Mouse (Mus musculus): ENCODE measurements around the gene Akna. TPM values are rescaled to one million over a fixed set of nuclear protein-coding genes. Genes with fewer than 3 reads are reported as not detected.
"Not testable (repeated sequence)": the region's sequence is repeated elsewhere in the genome, so short reads cannot be mapped to it uniquely, and the experiment has no call there.

Gene Akna
- total RNA-seq, 1 experiment from 2014 or later: 70.1 TPM

DNA sequence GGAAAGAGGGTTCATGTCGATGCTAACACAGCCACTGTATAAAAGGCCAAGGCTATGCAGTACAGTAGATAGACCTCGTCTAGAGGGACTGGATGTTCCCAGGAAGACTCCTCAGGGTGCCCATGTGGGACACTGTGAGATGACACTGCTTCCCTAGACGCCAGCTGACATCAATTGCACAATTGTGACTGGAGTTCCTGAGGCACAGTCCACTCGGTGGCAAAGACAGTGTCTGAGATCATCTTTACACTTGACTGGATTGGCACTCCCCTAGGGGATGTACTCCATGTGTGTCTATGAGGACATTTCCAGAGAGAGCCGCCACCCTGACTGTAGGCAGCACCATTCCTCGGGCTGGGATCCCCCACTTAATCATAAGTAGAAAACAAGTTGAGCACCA lies 54.6 kb downstream of the Akna start:
- no peak for ATAC-seq (replicated peaks; ENCODE audit: insufficient number of reproducible peaks, low FRiP score, low TSS enrichment, poor library complexity, severe bottlenecking)

DNA sequence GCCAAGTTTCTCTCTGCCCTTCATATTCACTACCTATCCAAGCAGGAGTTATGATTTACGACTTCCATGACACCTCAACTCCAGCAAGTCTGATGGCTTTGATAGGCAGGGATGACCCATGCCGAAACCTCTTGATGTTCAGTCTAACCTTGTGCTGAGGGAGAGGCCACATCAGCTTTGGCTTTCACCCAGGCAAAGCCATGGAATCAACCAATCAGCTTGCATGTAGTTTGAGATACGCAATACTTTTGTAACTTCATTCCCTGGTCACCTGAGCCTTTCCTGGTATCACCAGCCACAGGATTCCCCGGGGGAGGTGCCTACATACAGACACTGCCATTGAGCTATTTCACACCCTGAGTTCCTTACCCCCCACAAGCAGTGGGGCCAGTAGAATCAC lies 56.5 kb downstream of the Akna start:
- no peak for ATAC-seq (replicated peaks; ENCODE audit: insufficient number of reproducible peaks, low FRiP score, low TSS enrichment, poor library complexity, severe bottlenecking)

DNA sequence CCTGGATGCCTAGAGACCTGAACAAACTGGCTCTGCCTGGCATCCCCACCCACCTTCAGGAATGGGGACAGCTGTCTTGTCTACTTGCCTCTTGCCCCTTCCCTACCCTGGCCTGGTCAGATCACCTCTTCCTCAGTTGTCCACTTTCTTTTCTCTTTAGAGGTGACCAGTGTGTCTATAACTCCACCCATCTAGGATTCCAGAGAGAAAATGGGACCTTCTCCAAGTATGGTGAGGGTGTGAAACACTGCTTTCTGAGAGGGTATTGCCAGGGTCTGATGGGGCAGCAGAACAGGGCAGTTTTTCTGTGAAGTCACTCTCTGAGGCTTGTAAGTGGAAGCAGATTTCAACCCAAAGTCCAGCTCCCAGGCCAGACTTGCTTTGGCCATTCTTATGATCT lies 57.9 kb downstream of the Akna start:
- no peak for ATAC-seq (replicated peaks; ENCODE audit: insufficient number of reproducible peaks, low FRiP score, low TSS enrichment, poor library complexity, severe bottlenecking)

DNA sequence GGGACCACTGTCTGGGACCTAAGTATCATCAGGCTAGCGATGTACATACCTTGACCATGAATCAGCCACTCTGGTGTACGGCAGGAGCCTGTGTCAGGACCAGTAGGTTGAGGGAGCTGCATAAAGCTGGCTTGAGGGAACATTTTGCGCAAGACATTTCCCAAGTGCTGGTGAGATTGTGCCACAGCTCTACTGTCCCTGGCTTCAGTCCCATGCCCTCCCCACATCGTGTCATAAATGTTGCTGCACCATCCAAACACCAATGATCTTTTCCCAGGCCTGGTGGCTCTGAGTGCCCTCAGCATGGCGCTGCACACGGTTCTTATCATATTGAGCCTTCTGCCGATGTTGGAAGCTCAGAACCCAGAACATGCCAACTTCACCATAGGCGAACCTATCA lies 58.9 kb downstream of the Akna start, which contains the start of gene Orm1:
Orm1 (plus strand) TSS at position 266 of the 400 bp plus-strand sequence.
- no peak for ATAC-seq (replicated peaks; ENCODE audit: insufficient number of reproducible peaks, low FRiP score, low TSS enrichment, poor library complexity, severe bottlenecking)

DNA sequence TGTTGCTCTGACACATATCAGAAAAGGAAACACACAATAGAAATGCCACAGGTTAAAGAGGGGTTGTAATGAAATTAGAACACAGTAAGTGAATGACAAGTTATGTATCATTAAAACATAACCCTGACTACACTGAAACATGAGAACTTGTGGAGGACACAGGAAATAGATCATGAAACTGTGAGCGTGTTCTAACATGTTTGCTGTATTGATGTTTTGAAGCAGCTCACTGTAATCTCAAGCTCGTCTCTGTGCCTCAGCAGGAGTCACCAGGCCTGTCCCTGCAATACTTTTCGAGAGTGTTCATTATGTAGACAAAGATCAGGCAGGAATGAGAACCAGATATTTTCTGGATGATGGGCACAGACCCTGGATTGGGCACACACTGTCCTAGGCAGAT lies 59.5 kb downstream of the Akna start:
- no peak for ATAC-seq (replicated peaks; ENCODE audit: insufficient number of reproducible peaks, low FRiP score, low TSS enrichment, poor library complexity, severe bottlenecking)

DNA sequence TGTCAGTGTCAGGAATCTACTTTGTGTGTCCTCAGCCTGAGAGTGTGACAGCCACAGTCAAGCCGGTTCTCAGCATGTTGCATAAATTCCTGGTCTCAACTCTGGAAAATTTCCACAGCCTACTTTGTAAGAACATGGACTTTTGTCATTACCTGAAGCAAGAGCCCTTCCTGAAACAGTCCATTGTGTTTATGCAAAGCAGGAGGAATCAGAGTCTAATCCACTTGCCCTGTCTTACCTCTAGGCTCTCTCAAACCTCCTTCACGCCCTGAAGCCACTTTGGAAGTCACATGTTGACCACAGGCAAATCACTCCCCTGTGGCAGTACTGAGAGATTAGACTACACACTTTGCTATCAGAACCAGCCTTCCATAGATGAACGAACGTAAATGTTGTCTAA lies 60.7 kb downstream of the Akna start:
- ATAC-seq (replicated peaks; ENCODE audit: insufficient number of reproducible peaks, low FRiP score, low TSS enrichment, poor library complexity, severe bottlenecking): no peak

DNA sequence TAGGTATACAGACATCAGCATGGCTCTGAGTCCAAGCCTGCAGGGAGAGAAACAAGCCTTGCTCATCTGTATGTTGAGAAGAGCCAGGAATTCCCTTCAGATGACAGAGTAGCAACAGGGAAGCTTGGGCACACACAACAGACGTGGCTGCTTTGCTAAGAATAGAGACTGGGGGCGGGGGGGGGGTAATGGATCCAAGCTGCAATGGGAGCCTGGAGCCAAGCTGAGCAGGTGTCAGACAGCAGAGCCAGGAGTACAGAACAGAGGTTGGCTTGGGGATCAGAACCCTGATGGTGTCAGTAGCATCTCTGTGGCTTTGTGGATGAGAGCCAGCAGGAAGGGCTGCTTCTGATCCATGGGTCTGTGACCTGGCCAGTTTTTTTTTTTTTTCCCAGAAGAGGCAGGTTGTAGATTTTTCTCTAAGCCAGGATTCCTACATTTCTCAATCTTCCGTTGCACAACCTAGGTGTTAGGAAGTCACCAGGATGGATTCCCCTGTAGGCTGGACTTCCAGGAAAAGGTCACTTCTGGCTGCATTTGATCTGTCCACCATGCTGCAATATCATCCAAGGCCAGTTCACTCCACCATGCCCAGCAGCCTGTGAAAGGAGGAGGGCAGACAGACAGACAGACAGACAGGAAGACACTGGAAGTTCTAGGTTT lies 64.6 kb downstream of the Akna start:
- ATAC-seq (replicated peaks; ENCODE audit: insufficient number of reproducible peaks, low FRiP score, low TSS enrichment, poor library complexity, severe bottlenecking): no peak

DNA sequence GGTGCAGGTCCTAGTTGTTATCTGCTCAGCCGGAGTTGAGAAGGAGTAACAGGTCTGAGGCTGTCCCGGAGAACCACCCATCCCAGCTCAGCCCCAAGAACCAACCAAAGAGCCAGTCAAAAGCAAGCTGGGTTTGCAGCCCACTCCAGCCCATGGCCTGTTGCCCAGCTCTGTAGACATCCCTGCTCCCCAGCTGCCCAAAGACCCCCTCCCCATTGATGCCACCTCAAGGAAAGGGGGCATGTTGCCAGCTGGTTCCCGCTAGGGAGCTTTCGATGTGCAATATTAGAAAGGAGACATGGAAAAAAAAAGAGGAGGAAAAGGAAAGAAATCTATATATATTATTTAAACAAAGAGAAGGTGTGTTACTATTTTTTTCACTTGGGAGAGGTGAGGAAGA lies 69.8 kb downstream of the Akna start:
- ATAC-seq (replicated peaks; ENCODE audit: insufficient number of reproducible peaks, low FRiP score, low TSS enrichment, poor library complexity, severe bottlenecking): no peak

DNA sequence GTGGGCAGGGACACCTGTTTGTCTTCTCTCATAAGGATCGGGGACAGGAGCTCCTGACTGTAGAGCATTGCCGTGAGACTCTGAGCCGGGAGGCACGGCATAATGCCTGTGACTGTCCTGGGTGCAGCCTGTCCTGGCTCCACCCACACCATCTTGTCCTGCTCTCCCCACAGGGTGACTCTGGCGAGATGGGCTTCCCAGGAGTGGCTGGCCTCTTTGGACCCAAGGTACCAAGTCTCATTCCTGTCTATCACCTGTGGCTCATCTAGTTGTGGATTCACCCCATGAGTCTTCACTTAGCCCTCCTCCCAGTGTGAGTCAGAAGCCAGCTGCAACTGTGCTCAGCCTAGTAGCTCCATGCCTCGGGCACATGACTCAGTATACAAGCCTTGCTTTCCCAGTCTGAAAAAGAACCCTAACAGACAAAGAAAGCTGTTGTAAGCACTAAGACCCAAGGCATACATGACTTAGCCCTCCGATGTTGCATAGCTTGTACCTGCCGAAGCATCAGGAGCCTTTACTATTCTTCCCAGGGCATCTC lies 79.8 kb downstream of the Akna start:
- ATAC-seq (replicated peaks; ENCODE audit: insufficient number of reproducible peaks, low FRiP score, low TSS enrichment, poor library complexity, severe bottlenecking): no peak

DNA sequence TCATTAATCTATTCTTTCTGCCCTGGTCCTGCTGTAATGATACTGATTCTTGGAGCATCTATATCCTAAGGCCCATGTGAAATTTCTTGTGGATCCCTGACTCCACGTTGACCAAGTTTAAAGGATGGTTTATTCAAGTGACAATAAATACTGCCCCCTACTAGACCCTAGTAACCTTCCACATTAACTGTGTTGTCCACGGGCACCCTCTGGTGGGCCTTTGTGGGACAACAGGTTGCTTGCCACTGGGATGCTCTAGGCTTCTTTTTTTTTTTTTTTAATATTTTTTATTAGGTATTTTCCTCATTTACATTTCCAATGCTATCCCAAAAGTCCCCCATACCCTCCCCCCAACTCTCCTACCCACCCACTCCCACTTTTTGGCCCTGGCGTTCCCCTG lies 83.6 kb downstream of the Akna start:
- not testable (repeated sequence) for ATAC-seq (replicated peaks; ENCODE audit: insufficient number of reproducible peaks, low FRiP score, low TSS enrichment, poor library complexity, severe bottlenecking)

Other genes with a start within 250 kb of the Akna start
- not detected in 3 replicates for gene Ambp, start 248.6 kb downstream of the Akna start, total RNA-seq (2017)
- gene Kif12, start 231.2 kb downstream of the Akna start, total RNA-seq (2017): not detected in 3 replicates
- gene Col27a1, start 189.3 kb downstream of the Akna start, total RNA-seq (2017): 0.48 to 1.3 TPM (median 0.49 TPM) in 3 replicates
- gene Orm1, start 58.8 kb downstream of the Akna start, total RNA-seq (2017): 1.7 TPM in 1 of 3 replicates, not detected in the others
- not detected in 3 replicates for gene Orm3, start 47.2 kb downstream of the Akna start, total RNA-seq (2017)
- gene Orm2, start 40.9 kb downstream of the Akna start, total RNA-seq (2017): not detected in 3 replicates
- 0.78 to 3.2 TPM (median 0.85 TPM) in 3 replicates for gene Whrn, start 92.6 kb upstream of the Akna start, total RNA-seq (2017)
- 72.4 to 128 TPM (median 93.3 TPM) in 3 replicates for gene Atp6v1g1, start 141.4 kb upstream of the Akna start, total RNA-seq (2017)
- 5.0 to 42.9 TPM (median 14.7 TPM) in 3 replicates for gene Tmem268, start 155.4 kb upstream of the Akna start, total RNA-seq (2017)
- not detected in 3 replicates for gene Gm11213, start 201.9 kb upstream of the Akna start, total RNA-seq (2017)
- gene Tex48, start 219.1 kb upstream of the Akna start, total RNA-seq (2017): not detected in 3 replicates